Mouse (Mus musculus): ENCODE data around the gene Sema4f. TPM values are rescaled to one million over a fixed set of nuclear protein-coding genes. Genes with fewer than 3 reads are reported as not detected.

Gene Sema4f
- polyA plus RNA-seq, 1 experiment from 2014 or later: 1.1 TPM

- no peaks in the 10 kb centered on the region for H3K9me3 ChIP-seq (ENCODE audit: control insufficient read depth, low read length)
- WGBS: 80% methylated on average over 3 of the region's 3 CpGs
- H3K4me3 ChIP-seq (ENCODE audit: low read depth, low read length): no peak overlapping the region
- no peaks in the 10 kb centered on the region for H3K4me1 ChIP-seq (ENCODE audit: control insufficient read depth, insufficient read depth, low read length)
- no peaks in the 10 kb centered on the region for H3K36me3 ChIP-seq (ENCODE audit: control insufficient read depth, insufficient read depth, low read length)
- ATAC-seq (ENCODE audit: low FRiP score) (no peak), DNase-seq (ENCODE audit: low spot score, missing footprints) (no peak)
- no peak overlapping the region for H3K9ac ChIP-seq (ENCODE audit: low read length)
- no peak overlapping the region for H3K27ac ChIP-seq (ENCODE audit: low read depth, low read length)
- peaks cover 8% of the 10 kb centered on the region for H3K27me3 ChIP-seq (ENCODE audit: control insufficient read depth, insufficient read depth, low read length)
- no peak overlapping the region for H3K4me2 ChIP-seq
Observed at GRCm38 (mm10) chr6:82940765-82941164, 1.2 kb upstream of the Sema4f start.

GRCm38 (mm10) chr6:82934616-82935230, 4.8 kb downstream of the Sema4f start:
- no peak overlapping the region for H3K4me2 ChIP-seq
- H3K27ac ChIP-seq (ENCODE audit: low read depth, low read length): no peak overlapping the region
- no peaks in the 10 kb centered on the region for H3K9me3 ChIP-seq (ENCODE audit: control insufficient read depth, low read length)
- peaks cover 6% of the 10 kb centered on the region for H3K27me3 ChIP-seq (ENCODE audit: control insufficient read depth, insufficient read depth, low read length)
- H3K36me3 ChIP-seq (ENCODE audit: control insufficient read depth, insufficient read depth, low read length): no peaks in the 10 kb centered on the region
- no peak overlapping the region for H3K4me3 ChIP-seq (ENCODE audit: low read depth, low read length)
- WGBS: 91% methylated on average over 3 of the region's 3 CpGs
- H3K4me1 ChIP-seq (ENCODE audit: control insufficient read depth, insufficient read depth, low read length): no peaks in the 10 kb centered on the region
- DNase-seq (ENCODE audit: low spot score, missing footprints) (no peak), ATAC-seq (ENCODE audit: low FRiP score) (no peak)
- no peak overlapping the region for H3K9ac ChIP-seq (ENCODE audit: low read length)

- Histone ChIP-seq H3K9ac (ENCODE audit: low read length) (no peak overlapping the region), H3K27me3 (ENCODE audit: control insufficient read depth, insufficient read depth, low read length) (no peaks in the 10 kb centered on the region), H3K4me1 (ENCODE audit: control insufficient read depth, insufficient read depth, low read length) (no peaks in the 10 kb centered on the region), H3K4me2 (no peak overlapping the region), H3K9me3 (ENCODE audit: control insufficient read depth, low read length) (no peaks in the 10 kb centered on the region), H3K27ac (ENCODE audit: low read depth, low read length) (no peak overlapping the region), H3K4me3 (ENCODE audit: low read depth, low read length) (no peak overlapping the region), H3K36me3 (ENCODE audit: control insufficient read depth, insufficient read depth, low read length) (no peaks in the 10 kb centered on the region)
- WGBS: 80% methylated on average over 5 of the region's 5 CpGs
- ATAC-seq (ENCODE audit: low FRiP score) (no peak), DNase-seq (ENCODE audit: low spot score, missing footprints) (no peak)
Observed at GRCm38 (mm10) chr6:82927617-82928016, 12.0 kb downstream of the Sema4f start.

GRCm38 (mm10) chr6:82926528-82926927, 13.0 kb downstream of the Sema4f start:
- Histone ChIP-seq H3K4me1 (ENCODE audit: control insufficient read depth, insufficient read depth, low read length) (no peaks in the 10 kb centered on the region), H3K9ac (ENCODE audit: low read length) (no peak overlapping the region), H3K27me3 (ENCODE audit: control insufficient read depth, insufficient read depth, low read length) (no peaks in the 10 kb centered on the region), H3K9me3 (ENCODE audit: control insufficient read depth, low read length) (no peaks in the 10 kb centered on the region), H3K36me3 (ENCODE audit: control insufficient read depth, insufficient read depth, low read length) (no peaks in the 10 kb centered on the region), H3K4me2 (no peak overlapping the region), H3K4me3 (ENCODE audit: low read depth, low read length) (no peak overlapping the region), H3K27ac (ENCODE audit: low read depth, low read length) (no peak overlapping the region)
- DNase-seq (ENCODE audit: low spot score, missing footprints): no peak
- 93% methylated on average over 7 of the region's 7 CpGs for WGBS
- no peak for ATAC-seq (ENCODE audit: low FRiP score)

DNA sequence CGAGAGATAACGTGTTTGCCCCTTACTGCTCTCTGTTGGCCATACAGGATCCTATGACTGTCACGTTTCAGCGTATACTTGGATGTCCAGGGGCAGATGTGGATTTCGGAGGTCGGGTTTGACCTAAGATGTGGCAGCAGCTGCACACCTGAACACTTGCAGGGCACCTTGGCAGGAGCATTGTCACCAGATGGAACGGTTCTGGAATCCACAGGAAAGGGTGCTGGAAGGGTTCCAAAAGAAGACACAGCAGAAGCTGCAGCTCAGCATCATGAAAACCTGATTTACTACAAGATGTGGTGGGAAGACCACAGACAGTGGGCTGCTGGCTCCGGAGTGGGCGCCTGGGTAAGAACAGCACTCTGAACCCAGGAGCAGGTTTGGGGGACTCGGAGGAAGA, 13.5 kb downstream of the Sema4f start:
- no peak overlapping the region for H3K4me3 ChIP-seq (ENCODE audit: low read depth, low read length)
- H3K27me3 ChIP-seq (ENCODE audit: control insufficient read depth, insufficient read depth, low read length): no peaks in the 10 kb centered on the region
- no peaks in the 10 kb centered on the region for H3K36me3 ChIP-seq (ENCODE audit: control insufficient read depth, insufficient read depth, low read length)
- H3K27ac ChIP-seq (ENCODE audit: low read depth, low read length): no peak overlapping the region
- no peak overlapping the region for H3K4me2 ChIP-seq
- 81% methylated on average over 10 of the region's 10 CpGs for WGBS
- ATAC-seq (ENCODE audit: low FRiP score) (no peak), DNase-seq (ENCODE audit: low spot score, missing footprints) (no peak)
- no peaks in the 10 kb centered on the region for H3K4me1 ChIP-seq (ENCODE audit: control insufficient read depth, insufficient read depth, low read length)
- H3K9me3 ChIP-seq (ENCODE audit: control insufficient read depth, low read length): no peaks in the 10 kb centered on the region
- H3K9ac ChIP-seq (ENCODE audit: low read length): no peak overlapping the region

DNA sequence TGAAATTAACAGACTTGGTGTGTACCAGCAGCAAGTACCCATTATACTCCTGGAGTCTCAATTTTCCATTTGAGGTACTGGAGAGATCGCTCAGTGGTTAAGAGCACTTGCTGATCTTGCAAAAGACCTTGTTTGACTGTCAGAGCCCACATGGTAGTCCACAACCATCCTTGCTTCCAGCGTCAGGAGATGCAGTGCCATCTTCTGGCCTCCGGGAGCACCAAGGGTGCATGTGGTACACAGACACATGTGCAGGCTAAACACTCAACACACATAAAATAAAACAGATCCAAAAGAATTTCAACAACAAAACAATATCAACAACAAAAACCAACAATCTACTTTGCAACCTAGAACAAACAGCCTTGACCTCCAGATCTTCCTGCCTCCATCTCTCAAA, 14.6 kb downstream of the Sema4f start:
- Histone ChIP-seq H3K9ac (ENCODE audit: low read length) (no peak overlapping the region), H3K27me3 (ENCODE audit: control insufficient read depth, insufficient read depth, low read length) (no peaks in the 10 kb centered on the region), H3K36me3 (ENCODE audit: control insufficient read depth, insufficient read depth, low read length) (no peaks in the 10 kb centered on the region), H3K27ac (ENCODE audit: low read depth, low read length) (no peak overlapping the region), H3K9me3 (ENCODE audit: control insufficient read depth, low read length) (no peaks in the 10 kb centered on the region), H3K4me1 (ENCODE audit: control insufficient read depth, insufficient read depth, low read length) (no peaks in the 10 kb centered on the region), H3K4me3 (ENCODE audit: low read depth, low read length) (no peak overlapping the region), H3K4me2 (no peak overlapping the region)
- ATAC-seq (ENCODE audit: low FRiP score): no peak
- WGBS: 61% methylated on average over 3 of the region's 3 CpGs
- DNase-seq (ENCODE audit: low spot score, missing footprints): no peak

DNA sequence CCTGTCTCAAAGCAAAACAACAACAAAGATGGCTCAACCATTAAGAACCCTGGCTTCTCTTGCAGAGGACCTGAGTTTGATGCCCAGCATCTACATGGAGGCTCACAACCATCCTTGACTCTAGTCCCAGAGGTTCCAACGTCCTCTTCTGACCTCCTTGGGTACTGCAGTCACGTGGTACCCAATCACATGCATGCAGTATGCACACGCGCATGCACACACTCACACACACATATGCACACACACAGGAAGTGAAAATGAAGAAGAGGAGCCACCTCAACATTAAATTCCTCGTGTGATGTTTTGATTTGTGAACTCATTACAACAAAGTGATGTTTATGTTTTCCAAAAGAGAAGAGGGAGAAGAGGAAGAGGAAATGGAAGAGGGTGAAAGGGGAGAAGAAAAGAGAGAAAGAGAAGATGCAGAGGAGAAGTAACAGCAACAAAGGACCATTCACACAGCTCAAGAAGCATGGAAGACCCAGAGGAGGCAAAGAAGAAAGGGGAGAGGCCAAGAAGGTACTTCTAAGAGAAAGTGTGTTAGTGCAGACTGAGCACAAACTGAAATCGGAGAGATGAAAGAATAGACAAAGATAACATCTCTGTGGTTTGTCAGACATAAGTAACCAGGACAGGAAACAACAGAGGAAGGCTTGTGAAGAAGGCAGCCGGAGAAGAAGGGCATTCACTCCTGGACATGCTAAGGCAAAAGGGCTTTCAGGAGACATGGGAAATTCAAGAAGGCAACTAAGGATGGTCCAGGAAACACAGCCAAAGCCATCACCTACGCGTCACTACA, 17.9 kb downstream of the Sema4f start:
- no peaks in the 10 kb centered on the region for H3K36me3 ChIP-seq (ENCODE audit: control insufficient read depth, insufficient read depth, low read length)
- H3K27me3 ChIP-seq (ENCODE audit: control insufficient read depth, insufficient read depth, low read length): no peaks in the 10 kb centered on the region
- H3K27ac ChIP-seq (ENCODE audit: low read depth, low read length): no peak overlapping the region
- ATAC-seq (ENCODE audit: low FRiP score): no peak
- 81% methylated on average over 9 of the region's 9 CpGs for WGBS
- DNase-seq (ENCODE audit: low spot score, missing footprints): no peak
- H3K9ac ChIP-seq (ENCODE audit: low read length): no peak overlapping the region
- H3K4me1 ChIP-seq (ENCODE audit: control insufficient read depth, insufficient read depth, low read length): no peaks in the 10 kb centered on the region
- H3K4me2 ChIP-seq: no peak overlapping the region
- no peak overlapping the region for H3K4me3 ChIP-seq (ENCODE audit: low read depth, low read length)
- H3K9me3 ChIP-seq (ENCODE audit: control insufficient read depth, low read length): no peaks in the 10 kb centered on the region

GRCm38 (mm10) chr6:82919520-82919919, 20.0 kb downstream of the Sema4f start:
- Histone ChIP-seq H3K4me1 (ENCODE audit: control insufficient read depth, insufficient read depth, low read length) (no peaks in the 10 kb centered on the region), H3K4me3 (ENCODE audit: low read depth, low read length) (no peak overlapping the region), H3K27me3 (ENCODE audit: control insufficient read depth, insufficient read depth, low read length) (no peaks in the 10 kb centered on the region), H3K9ac (ENCODE audit: low read length) (no peak overlapping the region), H3K36me3 (ENCODE audit: control insufficient read depth, insufficient read depth, low read length) (no peaks in the 10 kb centered on the region), H3K27ac (ENCODE audit: low read depth, low read length) (no peak overlapping the region), H3K9me3 (ENCODE audit: control insufficient read depth, low read length) (no peaks in the 10 kb centered on the region), H3K4me2 (no peak overlapping the region)
- 67% methylated on average over 8 of the region's 8 CpGs for WGBS
- ATAC-seq (ENCODE audit: low FRiP score) (no peak), DNase-seq (ENCODE audit: low spot score, missing footprints) (no peak)

DNA sequence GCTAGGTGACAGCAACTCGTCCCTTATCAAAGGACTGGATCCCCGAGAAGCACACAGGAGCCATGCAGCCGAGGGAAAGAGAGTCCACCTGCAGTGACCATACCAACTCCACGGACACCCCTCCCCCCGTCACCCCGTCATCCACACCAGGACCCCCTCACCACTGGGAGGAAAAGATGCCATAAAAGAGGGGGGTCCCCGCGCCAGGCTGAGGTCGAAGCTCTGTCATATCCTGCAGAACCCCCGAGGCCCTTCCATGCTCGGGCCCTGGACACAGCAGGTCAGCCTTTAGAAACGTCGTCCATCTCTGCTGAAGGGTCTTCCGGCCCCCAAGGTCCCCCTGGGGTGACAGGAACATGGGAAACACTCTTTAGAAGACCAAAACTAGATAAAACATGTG, 21.2 kb downstream of the Sema4f start:
- Histone ChIP-seq H3K27ac (ENCODE audit: low read depth, low read length) (no peak overlapping the region), H3K9me3 (ENCODE audit: control insufficient read depth, low read length) (no peaks in the 10 kb centered on the region), H3K4me1 (ENCODE audit: control insufficient read depth, insufficient read depth, low read length) (no peaks in the 10 kb centered on the region), H3K27me3 (ENCODE audit: control insufficient read depth, insufficient read depth, low read length) (no peaks in the 10 kb centered on the region), H3K9ac (ENCODE audit: low read length) (no peak overlapping the region), H3K4me3 (ENCODE audit: low read depth, low read length) (no peak overlapping the region), H3K36me3 (ENCODE audit: control insufficient read depth, insufficient read depth, low read length) (no peaks in the 10 kb centered on the region), H3K4me2 (no peak overlapping the region)
- 85% methylated on average over 14 of the region's 14 CpGs for WGBS
- no peak for ATAC-seq (ENCODE audit: low FRiP score)
- no peak for DNase-seq (ENCODE audit: low spot score, missing footprints)

Measured in midbrain, embryonic 11.5 days (tissue).